Mouse (Mus musculus) lung, embryonic 14.5 days (tissue): ENCODE data around the gene Usp12. TPM values are rescaled to one million over a fixed set of nuclear protein-coding genes. Genes with fewer than 3 reads are reported as not detected.

Experiments
- ATAC-seq: fragments of 200-750 bp; cut with Nextera tagmentation; 2 replicates; pipeline ENCODE4 v1.8.0; 2017; ENCODE audit warnings: mild to moderate bottlenecking, moderate TSS enrichment, moderate library complexity; ENCODE audit not compliant: insufficient read depth
- DNase-seq: peaks from one replicate; pipeline ENCODE4 v3.0.0-alpha.2; 2015
- H3K27ac ChIP-seq: fragments of 300-500 bp; sonication (generic); 2 replicates; pipeline ENCODE4 v1.5.1; 2014; ENCODE audit warnings: low read depth, mild to moderate bottlenecking, moderate library complexity
- H3K27me3 ChIP-seq: fragments of 300-500 bp; sonication (generic); 2 replicates; pipeline ENCODE4 v1.6.1; 2014; ENCODE audit warnings: low read length, control low read depth; ENCODE audit not compliant: insufficient read depth
- H3K36me3 ChIP-seq: fragments of 300-500 bp; sonication (generic); 2 replicates; pipeline ENCODE4 v1.6.1; 2014; ENCODE audit warnings: control low read depth; ENCODE audit not compliant: insufficient read depth
- H3K4me1 ChIP-seq: fragments of 300-500 bp; sonication (generic); 2 replicates; pipeline ENCODE4 v1.6.1; 2014; ENCODE audit warnings: antibody characterized with exemption, control low read depth; ENCODE audit not compliant: insufficient read depth
- H3K4me2 ChIP-seq: fragments of 300-500 bp; sonication (generic); 2 replicates; pipeline ENCODE4 v1.6.1; 2014; ENCODE audit warnings: mild to moderate bottlenecking
- H3K4me3 ChIP-seq: fragments of 300-500 bp; sonication (generic); 2 replicates; pipeline ENCODE4 v1.5.1; 2014; ENCODE audit warnings: low read depth, low read length
- H3K9ac ChIP-seq: fragments of 300-500 bp; sonication (generic); 2 replicates; pipeline ENCODE4 v1.6.1; 2014
- H3K9me3 ChIP-seq: fragments of 300-500 bp; sonication (generic); 2 replicates; pipeline ENCODE4 v1.6.1; 2016; ENCODE audit warnings: low read depth, low read length, control low read depth
- CTCF ChIP-seq: IDR thresholded peaks from 2 replicates; pipeline ENCODE4 v1.5.1; 2016; ENCODE audit warnings: antibody characterized with exemption, low read depth
- WGBS: fragments of 180-500 bp; shearing (Covaris S2); extraction: QIAGEN DNeasy Blood & Tissue Kit; methylation state at CpG from one replicate; pipeline ENCODE4 v1.1.7; 2014; 5-methylcytosine and 5-hydroxymethylcytosine counted together
- polyA plus RNA-seq: library from polyadenylated mRNA; unstranded; fragments of >200 nt; fragmentation: Nextera tagmentation; extraction: Ambion mirVana; gene quantifications from 2 replicates; pipeline ENCODE4 v1.2.1, GENCODE M21; 2014

Usp12 gene
- polyA plus RNA-seq, 1 experiment from 2014 or later, result 13.7 TPM

GRCm38 (mm10) chr5:146724956-146725355 lies 69.8 kb downstream of the Usp12 start:
- WGBS, result 12% methylated on average over 3 of the region's 3 CpGs
- TF ChIP-seq CTCF, result no peak

GRCm38 (mm10) chr5:146723452-146723851 lies 71.4 kb downstream of the Usp12 start:
- Histone ChIP-seq H3K4me2 (no peak overlapping the region), H3K9ac (no peak overlapping the region), H3K27me3 (no peaks in the 10 kb centered on the region), H3K4me3 (no peak overlapping the region), H3K27ac (no peak overlapping the region), H3K4me1 (peaks cover 3% of the 10 kb centered on the region), H3K36me3 (no peaks in the 10 kb centered on the region), H3K9me3 (no peaks in the 10 kb centered on the region)
- TF ChIP-seq CTCF, result peak; percentile 27; the same call in 1 of the 2 replicates
- DNase-seq (no peak), ATAC-seq (no peak)
- 85% methylated on average over 5 of the region's 5 CpGs for WGBS

More at GRCm38 (mm10) chr5:146724956-146725355, 69.8 kb downstream of the Usp12 start:
- Histone ChIP-seq H3K36me3 (no peaks in the 10 kb centered on the region), H3K4me3 (no peak overlapping the region), H3K4me1 (peaks cover 3% of the 10 kb centered on the region), H3K9ac (no peak overlapping the region), H3K27ac (no peak overlapping the region), H3K4me2 (no peak overlapping the region), H3K27me3 (no peaks in the 10 kb centered on the region), H3K9me3 (no peaks in the 10 kb centered on the region)
- peak; percentile 25; the same call in 1 of the 2 replicates for ATAC-seq
- peak; percentile 61 for DNase-seq

DNA sequence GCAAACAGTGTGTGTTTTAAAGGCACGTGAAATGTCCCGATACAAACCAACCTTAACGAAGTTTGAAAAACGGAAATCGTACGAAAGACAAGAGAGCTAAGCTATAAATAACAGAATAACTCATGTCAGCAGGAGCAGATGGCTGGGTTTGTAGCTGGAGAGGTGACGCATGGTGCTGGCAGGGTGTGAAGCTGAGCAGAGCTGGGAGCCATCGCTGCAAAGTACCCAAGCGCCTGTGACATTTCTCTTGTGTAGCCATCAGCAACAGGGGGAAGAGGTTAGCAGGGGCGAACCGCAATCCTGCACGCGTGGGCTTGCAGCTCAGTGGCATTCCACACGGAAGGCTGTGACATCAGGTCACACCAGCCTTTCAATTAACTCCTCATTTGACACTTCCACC lies 72.6 kb downstream of the Usp12 start:
- H3K9me3 ChIP-seq, result no peaks in the 10 kb centered on the region
- no peak overlapping the region for H3K4me3 ChIP-seq
- TF ChIP-seq CTCF, result no peak
- H3K27me3 ChIP-seq, result no peaks in the 10 kb centered on the region
- no peak overlapping the region for H3K27ac ChIP-seq
- DNase-seq (no peak), ATAC-seq (no peak)
- H3K9ac ChIP-seq, result no peak overlapping the region
- H3K4me1 ChIP-seq, result peaks cover 3% of the 10 kb centered on the region
- 27% methylated on average over 14 of the region's 14 CpGs for WGBS
- H3K36me3 ChIP-seq, result no peaks in the 10 kb centered on the region
- no peak overlapping the region for H3K4me2 ChIP-seq

DNA sequence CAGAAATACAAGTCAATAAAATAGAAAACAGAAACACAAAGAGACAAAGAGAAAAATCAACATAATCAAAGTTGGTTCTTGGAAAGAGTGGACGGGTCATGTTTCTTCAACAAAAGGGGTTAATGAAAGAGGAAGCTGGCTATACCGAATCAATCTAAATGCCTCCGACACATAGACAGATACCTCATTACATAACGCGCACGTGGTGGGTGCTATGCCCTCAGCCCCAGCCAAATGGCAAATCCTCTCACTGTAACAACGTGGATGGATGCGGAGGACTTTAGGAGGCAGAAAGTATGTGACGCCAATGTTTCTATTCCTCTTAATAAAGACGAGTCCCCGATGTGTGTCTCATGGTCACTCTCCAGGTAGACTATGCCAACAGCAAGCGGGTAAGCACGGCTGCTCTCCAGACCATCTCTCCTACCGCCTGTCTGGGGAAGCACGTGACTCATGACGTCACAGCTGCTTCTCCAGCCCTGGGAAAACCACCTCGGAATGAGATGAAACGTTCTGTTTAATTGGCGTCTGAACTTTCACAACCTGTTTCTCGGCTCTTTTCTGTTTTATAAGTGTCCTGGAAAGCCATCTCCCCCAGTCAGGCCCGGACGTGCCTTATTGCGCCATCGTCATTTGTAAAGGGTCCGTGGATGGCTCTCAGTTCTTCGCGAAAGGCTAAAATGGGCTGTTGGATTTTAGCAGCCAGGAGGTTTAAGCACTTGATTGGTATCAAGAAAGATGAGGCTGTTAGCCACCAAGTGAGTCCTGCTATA lies 75.0 kb downstream of the Usp12 start:
- ATAC-seq, result no peak
- H3K36me3 ChIP-seq, result no peaks in the 10 kb centered on the region
- no peak overlapping the region for H3K4me2 ChIP-seq
- no peaks in the 10 kb centered on the region; the same call in none of the 2 replicates for H3K4me1 ChIP-seq
- no peaks in the 10 kb centered on the region for H3K27me3 ChIP-seq
- no peak overlapping the region for H3K27ac ChIP-seq
- no peaks in the 10 kb centered on the region for H3K9me3 ChIP-seq
- H3K4me3 ChIP-seq, result no peak overlapping the region
- 71% methylated on average over 27 of the region's 27 CpGs for WGBS
- no peak for DNase-seq
- TF ChIP-seq CTCF, result no peak
- no peak overlapping the region for H3K9ac ChIP-seq

GRCm38 (mm10) chr5:146713836-146714235 lies 81.0 kb downstream of the Usp12 start:
- TF ChIP-seq CTCF, result no peak
- DNase-seq (no peak), ATAC-seq (no peak)
- no peaks in the 10 kb centered on the region for H3K9me3 ChIP-seq
- no peak overlapping the region for H3K4me3 ChIP-seq
- H3K4me2 ChIP-seq, result no peak overlapping the region
- no peaks in the 10 kb centered on the region for H3K27me3 ChIP-seq
- H3K27ac ChIP-seq, result no peak overlapping the region
- H3K9ac ChIP-seq, result no peak overlapping the region
- H3K4me1 ChIP-seq, result no peaks in the 10 kb centered on the region
- H3K36me3 ChIP-seq, result no peaks in the 10 kb centered on the region
- 90% methylated on average over 12 of the region's 12 CpGs for WGBS

DNA sequence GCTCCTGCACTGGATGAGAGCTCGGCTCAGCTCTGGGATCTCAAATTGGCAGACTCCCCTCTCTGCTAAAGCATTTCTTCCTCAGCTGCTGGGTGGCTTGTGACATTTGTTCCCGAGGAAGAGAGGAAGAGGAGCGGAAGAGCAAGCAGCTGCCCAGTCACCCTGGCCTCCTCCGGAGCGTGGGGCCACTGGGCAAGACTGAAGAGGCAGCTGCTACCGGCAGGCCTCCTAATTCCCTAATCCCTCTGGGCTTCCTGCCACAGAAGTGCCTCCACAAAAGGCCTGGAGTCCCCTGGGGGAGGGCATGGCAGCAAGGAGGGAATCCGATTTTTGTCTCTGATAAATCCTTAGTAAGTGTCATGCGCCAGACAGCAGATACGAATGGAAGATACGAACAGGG lies 81.7 kb downstream of the Usp12 start:
- WGBS, result 65% methylated on average over 10 of the region's 10 CpGs
- Histone ChIP-seq H3K27ac (no peak overlapping the region), H3K9me3 (no peaks in the 10 kb centered on the region), H3K4me3 (no peak overlapping the region), H3K9ac (no peak overlapping the region), H3K4me2 (no peak overlapping the region), H3K4me1 (no peaks in the 10 kb centered on the region), H3K27me3 (no peaks in the 10 kb centered on the region), H3K36me3 (no peaks in the 10 kb centered on the region)
- TF ChIP-seq CTCF, result no peak
- no peak for DNase-seq
- ATAC-seq, result no peak

DNA sequence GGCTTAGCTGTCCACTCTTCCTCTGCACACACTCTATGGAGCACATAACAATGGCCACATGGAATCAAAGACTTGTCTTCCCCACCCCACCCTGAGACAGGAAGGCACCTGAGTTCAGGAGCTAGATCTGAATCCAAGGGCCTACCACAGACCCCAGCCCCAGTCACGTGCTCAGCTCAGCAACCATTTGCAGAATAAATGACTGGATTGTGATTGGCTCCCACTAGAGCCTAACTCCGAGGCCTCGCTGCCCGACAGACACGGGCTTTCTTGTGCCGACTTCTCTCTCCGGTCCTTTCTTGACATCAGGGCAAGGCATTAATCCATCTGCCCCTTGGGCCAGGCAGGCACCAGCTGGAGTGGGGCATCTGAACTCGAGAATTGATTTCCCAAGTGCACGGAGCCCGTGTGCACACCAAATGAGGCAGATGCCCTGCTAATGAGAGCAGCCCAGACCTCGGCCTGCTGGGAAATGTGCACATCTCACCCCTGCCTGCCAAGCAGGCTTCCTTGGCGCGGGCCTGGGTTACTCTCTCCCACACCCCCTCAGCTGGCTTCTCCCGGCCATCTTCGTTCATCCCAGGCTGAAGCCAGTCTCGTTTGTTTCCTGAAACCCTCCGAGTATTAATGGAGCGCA lies 82.4 kb downstream of the Usp12 start:
- Histone ChIP-seq H3K4me1 (no peaks in the 10 kb centered on the region), H3K9me3 (no peaks in the 10 kb centered on the region), H3K36me3 (no peaks in the 10 kb centered on the region), H3K4me3 (no peak overlapping the region), H3K27ac (no peak overlapping the region), H3K4me2 (no peak overlapping the region), H3K9ac (no peak overlapping the region), H3K27me3 (no peaks in the 10 kb centered on the region)
- ATAC-seq, result no peak
- no peak for TF ChIP-seq CTCF
- DNase-seq, result no peak
- WGBS, result 70% methylated on average over 18 of the region's 18 CpGs
